Mouse (Mus musculus): ENCODE measurements around the gene Gm7879. TPM values are rescaled to one million over a fixed set of nuclear protein-coding genes. Genes with fewer than 3 reads are reported as not detected.
"Not testable (repeated sequence)": the region's sequence is repeated elsewhere in the genome, so short reads cannot be mapped to it uniquely, and the experiment has no call there.

Gm7879 gene
- 10 to 100 TPM in 1 of 2 experiments, 1 to 10 TPM in 1; 8.6 to 11.1 TPM for total RNA-seq (2021)
- long read RNA-seq, experiment 1, result 0 reads
- long read RNA-seq, experiment 2, partial matches to known transcripts, result 0 of 3 reads
- long read RNA-seq, experiment 2, other reads (novel, unspliced or antisense), result 0 of 3 reads

GRCm38 (mm10) chr5:43912844-43913243 is at the start of gene Gm7879:
Gene Gm7879, plus strand, starts transcription at chr5:43913144.
- not testable (repeated sequence) for DNase-seq

GRCm38 (mm10) chr5:43863642-43864041 is 49.3 kb upstream of the Gm7879 start:
- no peak for DNase-seq

- DNase-seq, result no peak
Measured at GRCm38 (mm10) chr5:43865316-43865715, 47.6 kb upstream of the Gm7879 start.

GRCm38 (mm10) chr5:43868253-43868652 is 44.7 kb upstream of the Gm7879 start, which contains the start of gene Cd38:
Gene Cd38, plus strand, starts transcription at chr5:43868553.
- no peak for DNase-seq

DNA sequence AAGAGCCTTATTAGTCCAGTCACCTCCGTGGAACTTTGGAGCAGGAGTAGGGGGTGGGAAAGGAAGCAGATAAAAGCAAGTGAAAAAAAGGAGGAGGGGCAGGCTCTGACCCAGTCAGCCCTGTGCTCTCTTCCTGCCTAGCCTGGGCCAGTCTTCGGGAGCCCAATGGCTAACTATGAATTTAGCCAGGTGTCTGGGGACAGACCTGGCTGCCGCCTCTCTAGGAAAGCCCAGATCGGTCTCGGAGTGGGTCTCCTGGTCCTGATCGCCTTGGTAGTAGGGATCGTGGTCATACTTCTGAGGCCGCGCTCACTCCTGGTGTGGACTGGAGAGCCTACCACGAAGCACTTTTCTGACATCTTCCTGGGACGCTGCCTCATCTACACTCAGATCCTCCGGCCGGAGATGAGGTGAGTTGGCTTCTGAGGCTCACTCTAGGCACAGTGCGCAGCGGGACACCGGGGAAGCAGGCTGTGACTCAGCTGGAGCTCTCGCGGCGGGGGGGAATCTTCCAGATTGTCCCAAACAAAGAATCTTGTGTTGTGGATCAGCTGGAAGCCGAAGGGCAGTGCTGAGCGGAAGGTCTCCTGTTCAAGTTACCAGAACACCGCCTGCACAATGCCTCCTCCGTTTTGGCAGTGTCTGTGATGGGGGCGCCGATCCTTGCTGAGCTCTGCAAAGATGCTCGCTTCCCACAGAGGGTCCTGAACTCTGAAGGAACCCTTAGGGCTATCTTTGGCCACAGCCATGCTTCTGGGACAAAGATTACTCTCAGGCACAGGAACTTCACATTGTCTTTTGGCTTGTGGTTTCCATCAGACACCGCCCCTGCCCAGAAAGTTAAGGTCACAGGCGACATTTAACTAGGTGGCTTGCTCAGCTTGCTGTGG is 44.0 kb upstream of the Gm7879 start:
- DNase-seq, result peak; percentile 29

DNA sequence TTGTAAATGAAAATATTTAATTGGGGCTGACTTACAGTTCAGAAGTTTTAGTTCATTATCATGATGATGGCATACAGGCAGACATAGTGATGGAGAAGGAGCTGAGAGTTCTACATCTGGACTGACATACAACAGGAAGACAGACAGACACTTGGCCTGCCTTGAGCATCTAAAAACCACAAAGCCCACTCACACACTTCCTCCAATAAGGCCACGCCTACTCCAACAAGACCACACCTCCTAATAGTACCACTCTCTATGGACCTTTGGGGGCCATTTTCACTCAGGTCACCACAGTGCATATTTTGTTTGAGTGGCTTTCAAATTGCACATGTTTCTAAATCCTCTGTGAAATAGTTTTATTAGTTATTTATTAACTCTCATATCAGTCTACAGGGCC is 41.1 kb upstream of the Gm7879 start:
- DNase-seq, result no peak

DNA sequence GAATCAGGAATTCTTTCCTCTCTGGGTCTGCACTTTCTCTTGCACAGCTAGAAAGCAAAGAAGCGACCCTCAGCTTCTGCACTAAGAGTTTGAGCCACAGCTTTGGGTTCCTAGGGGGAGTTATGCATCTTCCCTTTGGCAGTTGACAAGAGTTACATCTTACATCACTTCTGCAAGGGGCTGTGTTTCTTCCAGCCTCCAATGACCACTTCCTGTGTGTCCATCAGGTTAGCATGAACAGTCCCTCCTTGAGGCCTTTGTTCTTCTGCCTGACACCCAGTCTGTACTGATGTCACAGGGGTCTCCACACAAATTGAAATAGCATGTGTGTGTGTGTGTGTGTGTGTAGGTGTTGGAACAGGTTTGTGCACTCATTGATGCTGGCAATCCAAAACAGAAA is 40.3 kb upstream of the Gm7879 start:
- DNase-seq, result no peak

- DNase-seq, result no peak
Measured at GRCm38 (mm10) chr5:43882034-43882433, 30.9 kb upstream of the Gm7879 start.

DNA sequence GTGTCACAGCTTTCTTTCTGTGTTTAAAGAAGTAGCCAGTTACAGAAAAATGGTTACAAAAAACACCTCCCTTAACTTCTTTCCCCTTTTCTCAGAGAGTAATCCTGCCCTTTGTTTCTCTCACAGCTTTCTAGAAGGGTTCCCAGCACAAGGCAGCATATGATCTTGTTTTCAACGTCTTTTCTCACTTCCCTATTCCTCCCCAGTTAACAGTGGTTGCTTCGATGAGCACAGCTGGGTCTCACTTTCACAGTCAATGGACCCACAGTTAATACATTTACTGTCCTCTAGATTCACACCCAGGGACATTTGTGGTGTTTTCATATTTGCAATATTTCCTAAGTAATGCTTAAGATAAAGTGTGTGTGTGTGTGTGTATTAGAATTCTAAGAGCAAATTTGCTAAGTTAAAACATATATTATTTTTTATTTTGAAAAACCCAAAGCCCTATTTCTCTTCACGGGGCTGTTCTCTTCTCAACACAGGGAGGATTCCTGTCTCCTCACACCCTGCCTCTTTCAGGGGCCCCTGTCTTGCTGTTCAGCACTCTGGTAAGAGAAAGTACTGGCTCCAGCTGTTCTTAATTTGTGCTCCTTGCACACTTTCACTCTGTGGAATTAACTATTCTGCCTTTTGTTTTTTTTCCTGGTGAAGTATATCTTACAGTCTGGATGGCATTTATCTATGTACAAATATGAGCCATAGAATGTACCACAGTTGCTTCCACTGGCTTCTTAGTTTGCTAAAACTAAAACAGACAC is 27.7 kb upstream of the Gm7879 start:
- DNase-seq, result no peak

- no peak for DNase-seq
Measured at GRCm38 (mm10) chr5:43892386-43892785, 20.6 kb upstream of the Gm7879 start.

GRCm38 (mm10) chr5:43894113-43894512 is 18.8 kb upstream of the Gm7879 start:
- peak; percentile 14 for DNase-seq

- DNase-seq, result no peak
Measured at GRCm38 (mm10) chr5:43895931-43896330, 17.0 kb upstream of the Gm7879 start.

DNA sequence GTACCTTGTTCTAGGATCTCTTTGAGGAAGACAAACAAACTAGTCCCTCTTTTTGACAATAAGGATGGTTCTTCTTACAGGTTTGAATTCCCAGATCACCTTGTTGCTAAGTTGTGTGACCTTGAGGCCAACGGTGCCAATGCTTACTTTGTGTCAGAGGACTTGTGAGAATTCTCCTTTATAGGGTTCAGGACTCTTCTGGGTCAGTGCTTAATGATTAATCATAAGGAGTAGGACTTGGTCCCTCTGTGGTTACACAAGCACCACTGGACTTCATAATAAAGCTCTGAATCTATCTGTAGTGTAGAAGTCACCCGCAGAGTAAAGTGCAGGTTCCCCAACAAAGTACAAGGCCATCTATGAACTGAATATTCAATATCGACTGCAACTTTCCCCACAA is 8.3 kb upstream of the Gm7879 start:
- DNase-seq, result no peak

GRCm38 (mm10) chr5:43909213-43909612 is 3.7 kb upstream of the Gm7879 start:
- no peak for DNase-seq

GRCm38 (mm10) chr5:43910006-43910405 is 2.9 kb upstream of the Gm7879 start:
- no peak for DNase-seq

DNA sequence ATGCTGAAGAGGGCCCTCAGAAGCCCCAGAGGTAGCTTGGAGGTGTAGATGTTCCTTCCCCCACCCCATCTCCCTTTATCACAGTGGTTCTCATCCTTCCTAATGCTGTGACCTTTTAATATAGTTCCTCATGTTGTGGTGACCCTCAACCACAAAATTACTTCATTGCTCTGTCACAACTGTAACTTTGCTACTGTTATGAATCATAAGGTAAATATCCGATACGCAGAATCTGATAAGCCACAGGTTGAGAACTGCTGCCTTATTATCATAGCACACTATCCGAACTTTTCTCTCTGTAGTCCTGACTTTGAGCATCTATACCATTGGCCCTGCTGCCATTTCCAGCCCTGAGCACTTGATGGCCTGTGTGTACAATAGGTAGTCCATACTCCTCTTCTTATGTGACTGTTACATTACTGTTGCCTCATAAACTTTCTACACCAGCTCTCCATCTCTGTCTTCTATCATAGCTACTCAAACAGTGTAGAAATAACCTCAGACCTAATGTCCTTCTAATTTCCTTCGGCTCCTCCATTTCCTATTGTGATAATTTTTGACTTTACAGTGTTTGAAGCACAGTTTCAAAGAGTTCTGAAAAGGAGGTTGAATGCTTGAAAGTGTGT is 2.4 kb downstream of the Gm7879 start:
- DNase-seq, result no peak

DNA sequence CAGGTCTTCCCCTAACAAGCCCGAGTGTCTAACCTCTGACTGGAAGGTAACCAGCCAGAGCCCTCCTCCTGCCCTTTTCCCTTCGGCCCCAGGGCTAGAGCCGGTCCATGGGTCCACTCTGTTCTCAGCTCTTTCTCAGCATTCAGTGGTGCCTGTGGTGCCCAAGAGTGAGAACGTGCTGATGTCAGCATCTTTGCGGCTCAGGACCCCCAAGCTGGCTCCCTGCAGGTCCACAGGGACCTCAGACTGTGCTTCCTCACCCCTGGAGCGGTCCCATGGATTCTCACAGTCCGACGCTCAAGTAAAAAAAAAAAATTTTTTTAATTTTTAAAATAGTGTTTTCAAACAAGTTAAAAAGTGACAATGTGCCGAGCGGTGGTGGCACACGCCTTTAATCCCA is 8.9 kb downstream of the Gm7879 start:
- DNase-seq, result no peak

DNA sequence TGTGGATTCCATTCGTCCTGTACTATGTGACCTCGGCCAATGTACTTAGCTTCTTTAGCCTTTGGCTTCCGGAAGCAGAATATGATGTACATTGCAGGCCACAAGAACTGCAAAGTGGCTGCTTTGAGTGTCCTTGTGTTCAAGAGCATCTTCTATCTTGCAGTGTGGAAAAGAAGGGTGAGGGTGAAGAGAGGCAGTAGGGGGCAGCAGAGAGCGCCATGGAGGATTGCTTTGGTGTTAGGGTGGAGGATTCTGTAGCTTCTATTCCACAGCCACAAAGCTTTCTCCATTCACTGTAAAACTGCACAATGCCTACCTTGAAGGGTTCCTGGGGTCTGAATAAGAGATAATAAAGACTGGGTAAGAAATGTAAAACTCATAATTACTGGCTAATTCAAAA is 11.0 kb downstream of the Gm7879 start:
- peak; percentile 50 for DNase-seq

GRCm38 (mm10) chr5:43927729-43928128 is 14.8 kb downstream of the Gm7879 start:
- DNase-seq, result no peak

- no peak for DNase-seq
Measured at GRCm38 (mm10) chr5:43933269-43933668, 20.3 kb downstream of the Gm7879 start.

GRCm38 (mm10) chr5:43947330-43947977 is 34.5 kb downstream of the Gm7879 start:
- no peak for DNase-seq
